Mouse (Mus musculus) adrenal gland, adult 2 months (tissue): ENCODE data around the gene Tjp3. TPM values are rescaled to one million over a fixed set of nuclear protein-coding genes. Genes with fewer than 3 reads are reported as not detected.
A peak's percentile ranks its signal among the peaks of the same experiment; 100 is the strongest.

Experiments
- DNase-seq: peaks from one replicate; pipeline ENCODE4 v3.0.0; 2021
- long read RNA-seq: library from polyadenylated mRNA; stranded (forward); transcript quantifications from one replicate; pipeline ENCODE4 v2.0.0, GENCODE M21; 2021
- polyA plus RNA-seq: library from polyadenylated mRNA; depleted of rRNA; stranded (reverse); fragments of >200 nt; gene quantifications from 2 replicates; pipeline ENCODE4 v1.2.3, GENCODE M21; 2012; rRNA removed
- total RNA-seq, 2 experiments: library from RNA; stranded (reverse); gene quantifications; 2 replicates each; pipeline ENCODE4 v1.2.3; 2021

The Tjp3 gene
- total RNA-seq (under 1 TPM; 0.41 to 0.92 TPM), polyA plus RNA-seq (0.52 and 0.72 TPM in 2 replicates)
- long read RNA-seq: 0 reads

- no peak for DNase-seq
Measured at GRCm38 (mm10) chr10:81291511-81292104, at the start of gene Tjp3. TSS of gene Tjp3 (minus strand) at chr10:81291581.

GRCm38 (mm10) chr10:81340551-81341332 is 49.4 kb upstream of the Tjp3 start:
- no peak for DNase-seq

- no peak for DNase-seq
Measured at GRCm38 (mm10) chr10:81336558-81336957, 45.2 kb upstream of the Tjp3 start.

GRCm38 (mm10) chr10:81335393-81336340 is 44.3 kb upstream of the Tjp3 start:
- DNase-seq: no peak

GRCm38 (mm10) chr10:81334324-81334723 is 42.9 kb upstream of the Tjp3 start:
- DNase-seq: no peak

GRCm38 (mm10) chr10:81332277-81332676 is 40.9 kb upstream of the Tjp3 start:
- DNase-seq: no peak

GRCm38 (mm10) chr10:81330007-81330406 is 38.6 kb upstream of the Tjp3 start:
- no peak for DNase-seq

- no peak for DNase-seq
Measured at GRCm38 (mm10) chr10:81329194-81329975, 38.0 kb upstream of the Tjp3 start.

- DNase-seq: peak; percentile 96
Measured at GRCm38 (mm10) chr10:81328386-81328785, 37.0 kb upstream of the Tjp3 start, which contains the start of gene Tbxa2r. TSS of gene Tbxa2r (plus strand) at chr10:81328731.

- no peak for DNase-seq
Measured at GRCm38 (mm10) chr10:81327959-81328358, 36.6 kb upstream of the Tjp3 start.

- peak; percentile 73 for DNase-seq
Measured at GRCm38 (mm10) chr10:81326858-81327257, 35.5 kb upstream of the Tjp3 start.

GRCm38 (mm10) chr10:81325781-81326180 is 34.4 kb upstream of the Tjp3 start:
- DNase-seq: no peak

GRCm38 (mm10) chr10:81325176-81325575 is 33.8 kb upstream of the Tjp3 start:
- DNase-seq: peak; percentile 11

GRCm38 (mm10) chr10:81323791-81324530 is 32.6 kb upstream of the Tjp3 start:
- no peak for DNase-seq

GRCm38 (mm10) chr10:81323141-81323775 is 31.9 kb upstream of the Tjp3 start:
- DNase-seq: peak; percentile 8

GRCm38 (mm10) chr10:81322444-81322843 is 31.1 kb upstream of the Tjp3 start:
- no peak for DNase-seq

GRCm38 (mm10) chr10:81321436-81321835 is 30.1 kb upstream of the Tjp3 start:
- no peak for DNase-seq

GRCm38 (mm10) chr10:81320550-81321347 is 29.4 kb upstream of the Tjp3 start, which contains the start of gene Cactin:
TSS of gene Cactin (plus strand) at chr10:81321103.
- peak; percentile 100 for DNase-seq
